Mouse (Mus musculus): ENCODE measurements around the gene Ociad2. TPM values are rescaled to one million over a fixed set of nuclear protein-coding genes. Genes with fewer than 3 reads are reported as not detected.

The Ociad2 gene
- total RNA-seq, 1 experiment from 2014 or later, result 13.3 TPM

DNA sequence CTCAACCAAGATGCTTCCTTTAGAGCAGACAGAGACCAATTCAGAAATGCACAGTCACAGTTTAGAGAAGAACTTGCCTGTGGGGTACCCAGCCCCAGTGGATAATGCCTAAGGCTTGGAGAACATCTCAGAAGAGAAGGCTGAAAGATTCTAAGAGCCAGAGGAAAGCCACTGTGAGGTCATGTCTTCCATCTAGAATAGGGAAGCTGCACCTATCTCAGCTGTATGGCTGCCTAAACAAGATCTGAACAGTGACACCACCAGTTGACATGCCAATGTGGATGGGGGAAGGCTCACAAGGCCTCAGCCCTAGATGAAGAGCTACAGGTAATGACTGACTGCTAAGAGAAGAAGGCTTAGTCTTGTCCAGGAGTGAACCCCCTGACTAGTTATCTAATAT is 56.8 kb downstream of the Ociad2 start:
- ATAC-seq (replicated peaks in 1 of 2; ENCODE audit: insufficient read depth in 1 of 2, low FRiP score in 2 of 2, low TSS enrichment in 1 of 2, low read depth in 1 of 2, poor library complexity in 2 of 2, severe bottlenecking in 2 of 2), result no peak

DNA sequence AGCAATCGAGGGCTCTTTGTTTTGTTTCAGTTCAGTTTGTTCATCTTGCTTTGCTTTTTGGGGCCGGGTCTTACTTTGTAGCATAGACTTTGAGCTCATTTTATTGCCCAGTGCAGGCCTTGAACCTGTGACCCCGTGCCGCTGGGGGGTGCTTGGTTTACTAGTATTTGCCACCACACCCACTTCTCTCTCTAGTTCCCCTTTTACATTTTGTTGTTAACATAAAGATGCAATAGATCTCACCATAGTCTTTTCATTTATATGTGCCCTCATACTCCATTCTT is 60.3 kb downstream of the Ociad2 start:
- no peak for ATAC-seq (replicated peaks in 1 of 2; ENCODE audit: insufficient read depth in 1 of 2, low FRiP score in 2 of 2, low TSS enrichment in 1 of 2, low read depth in 1 of 2, poor library complexity in 2 of 2, severe bottlenecking in 2 of 2)

DNA sequence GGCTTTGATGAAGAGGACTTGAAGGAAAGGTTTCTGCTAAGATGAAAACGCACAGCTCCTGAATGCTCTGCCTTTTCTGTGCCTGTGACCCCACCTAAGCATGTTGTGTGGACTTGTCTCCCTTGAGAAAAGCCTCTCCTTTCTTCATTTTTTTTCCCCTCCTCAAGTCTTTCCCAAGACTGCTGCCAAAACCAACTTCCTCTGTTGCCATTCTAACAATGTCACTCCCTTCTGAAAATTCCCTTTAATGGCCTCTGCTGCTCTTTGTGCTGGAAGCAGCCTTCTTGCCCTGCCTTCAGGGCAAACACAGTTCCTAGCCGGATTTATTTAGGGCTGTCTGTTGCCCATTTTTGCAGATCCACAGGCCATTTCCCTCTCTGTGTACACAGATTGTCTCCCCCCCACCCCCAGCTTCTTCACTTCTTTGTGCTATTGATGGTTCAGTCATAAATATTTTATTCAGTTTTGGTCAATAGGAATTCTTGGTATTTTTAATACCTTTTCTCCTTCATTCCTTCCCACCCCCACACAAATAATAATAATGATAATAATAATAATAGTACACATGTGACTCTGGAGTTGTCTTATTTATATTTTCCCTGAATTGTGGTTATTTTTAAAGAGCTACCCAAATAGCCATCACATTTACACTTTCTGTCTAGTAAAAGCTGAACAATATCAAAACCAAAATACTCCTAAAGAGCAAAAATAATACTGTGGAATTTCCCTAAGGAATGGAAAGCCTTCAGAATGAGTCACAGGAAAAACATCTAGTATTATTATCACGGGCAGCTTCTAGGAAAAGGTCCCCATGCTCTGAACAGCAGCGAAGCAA is 60.9 kb downstream of the Ociad2 start:
- ATAC-seq (replicated peaks in 1 of 2; ENCODE audit: insufficient read depth in 1 of 2, low FRiP score in 2 of 2, low TSS enrichment in 1 of 2, low read depth in 1 of 2, poor library complexity in 2 of 2, severe bottlenecking in 2 of 2), result no peak

DNA sequence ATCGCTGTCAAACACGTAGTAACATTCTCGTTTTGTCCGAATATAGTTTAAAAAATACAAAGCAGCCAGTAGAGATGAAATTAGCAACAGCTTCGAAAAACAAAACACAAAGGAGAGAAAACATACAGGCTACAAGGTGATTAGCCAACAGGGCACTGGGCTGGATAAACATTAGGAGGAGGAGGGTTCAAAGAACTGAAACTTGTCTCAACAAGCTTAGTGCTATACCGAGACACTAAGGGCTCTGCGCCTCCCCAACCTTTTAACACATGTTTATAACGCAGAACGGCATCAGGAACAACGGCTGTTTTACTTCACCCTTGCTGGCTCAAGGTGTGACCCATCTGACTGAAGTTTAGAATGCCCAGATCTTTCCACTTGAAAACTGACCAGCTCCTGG is 61.6 kb downstream of the Ociad2 start:
- ATAC-seq (replicated peaks in 1 of 2; ENCODE audit: insufficient read depth in 1 of 2, low FRiP score in 2 of 2, low TSS enrichment in 1 of 2, low read depth in 1 of 2, poor library complexity in 2 of 2, severe bottlenecking in 2 of 2), result no peak

DNA sequence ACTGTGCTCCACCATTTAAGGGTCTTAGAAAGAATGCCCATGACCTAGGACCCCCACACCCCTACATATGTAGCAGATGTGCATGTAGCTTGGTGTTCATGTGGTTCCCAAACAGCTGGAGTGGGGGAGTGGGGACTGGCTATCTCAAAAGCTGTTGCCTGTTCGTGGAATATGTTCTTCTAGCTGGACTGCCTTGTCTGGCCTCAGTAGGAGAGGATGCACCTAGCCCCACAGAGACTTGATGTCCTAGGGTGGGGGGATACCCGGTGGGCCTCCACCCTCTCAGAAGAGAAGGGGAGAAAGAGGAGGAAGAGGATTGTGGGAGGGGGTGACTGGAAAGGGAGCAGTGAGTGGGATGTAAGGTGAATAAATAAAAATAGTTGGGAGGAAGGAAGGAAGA is 65.9 kb downstream of the Ociad2 start:
- no peak for ATAC-seq (replicated peaks in 1 of 2; ENCODE audit: insufficient read depth in 1 of 2, low FRiP score in 2 of 2, low TSS enrichment in 1 of 2, low read depth in 1 of 2, poor library complexity in 2 of 2, severe bottlenecking in 2 of 2)

DNA sequence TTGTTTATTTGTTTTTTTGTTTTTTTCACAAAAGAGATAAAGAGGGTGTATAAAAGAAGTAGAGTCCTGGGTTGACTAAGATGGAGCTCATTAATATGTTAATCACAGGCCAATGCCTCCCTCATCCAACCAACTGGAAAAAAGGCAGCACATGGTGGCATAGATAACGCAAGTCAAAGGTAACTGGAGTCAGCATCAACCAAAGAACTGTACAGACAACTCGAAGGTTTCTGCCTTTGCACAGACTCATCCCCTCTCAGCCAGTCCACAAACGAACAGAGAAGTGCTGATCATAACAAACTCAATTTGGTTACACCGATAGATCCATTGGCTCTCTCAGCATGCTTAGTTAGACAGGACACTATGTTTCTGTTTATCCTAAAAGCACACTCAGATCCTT is 67.7 kb downstream of the Ociad2 start:
- no peak for ATAC-seq (replicated peaks in 1 of 2; ENCODE audit: insufficient read depth in 1 of 2, low FRiP score in 2 of 2, low TSS enrichment in 1 of 2, low read depth in 1 of 2, poor library complexity in 2 of 2, severe bottlenecking in 2 of 2)

Other genes starting within 250 kb of the Ociad2 start
- 73.7 and 73.9 TPM in 2 replicates for gene Fryl, start 84.4 kb downstream of the Ociad2 start, total RNA-seq (2017)
- 315 and 317 TPM in 2 replicates for gene Ociad1, start 48.2 kb downstream of the Ociad2 start, total RNA-seq (2017)
- not detected in 2 replicates for gene Cwh43, start 65.0 kb upstream of the Ociad2 start, total RNA-seq (2017)
- gene Dcun1d4, start 140.0 kb upstream of the Ociad2 start, total RNA-seq (2017), result 18.2 and 21.6 TPM in 2 replicates

All from hematopoietic stem cell, adult 5-6 weeks (primary cell).